Mouse (Mus musculus): ENCODE measurements at regions not wholly inside any gene's neighbourhood (a gene's known extent, or its start where the extent isn't known, plus 50 kb on each side); places are given as distances from the start of the nearest gene placed in this dataset.

GRCm38 (mm10) chr17:45866346-45866745 is 132.7 kb upstream of the 1600014C23Rik start:
- TF ChIP-seq ZC3H11A (IDR thresholded peaks at IDR 0.05; ENCODE audit: borderline replicate concordance, low read depth, low read length) (no peak), HCFC1 (IDR thresholded peaks at IDR 0.05; ENCODE audit: borderline replicate concordance, insufficient read depth, low read length) (no peak), CHD2 (IDR thresholded peaks at IDR 0.05; ENCODE audit: low read depth, low read length) (no peak), ZNF384 (IDR thresholded peaks at IDR 0.05; ENCODE audit: low read depth, low read length) (no peak)
